Mouse (Mus musculus) gastrocnemius, postnatal 14 days (tissue): ENCODE data around the gene Rps6. TPM values are rescaled to one million over a fixed set of nuclear protein-coding genes. Genes with fewer than 3 reads are reported as not detected.
"Not testable (repeated sequence)": the region's sequence is repeated elsewhere in the genome, so short reads cannot be mapped to it uniquely, and the experiment has no call there.

Source experiments
- DNase-seq: peaks from one replicate; pipeline ENCODE4 v3.0.0; 2021; ENCODE audit warnings: mixed read lengths
- intact Hi-C: fragments of 180-260 bp; cut with DNase I; formaldehyde crosslinking; loops from one replicate; pipeline ENCODE4 v1.15.1; 2025; ENCODE audit warnings: low total_unique reads
- total RNA-seq, 2 experiments: library from RNA; stranded (reverse); gene quantifications; 2 replicates each; pipeline ENCODE4 v1.2.3; 2021

The Rps6 gene
- total RNA-seq, 2 experiments from 2014 or later, result 466 to 522 TPM

GRCm38 (mm10) chr4:86856304-86857112, 704 bp downstream of the Rps6 start:
- no peak for DNase-seq
- intact Hi-C loops, result no loop called here

- no peak for DNase-seq
- intact Hi-C loops, result no loop called here
Observed at GRCm38 (mm10) chr4:86852813-86853590, 4.2 kb downstream of the Rps6 start.

GRCm38 (mm10) chr4:86852018-86852417, 5.2 kb downstream of the Rps6 start:
- intact Hi-C loops, result no loop called here
- DNase-seq, result no peak

- intact Hi-C loops, result no loop called here
- no peak for DNase-seq
Observed at GRCm38 (mm10) chr4:86851331-86851730, 5.9 kb downstream of the Rps6 start.

- DNase-seq, result no peak
- intact Hi-C loops, result no loop called here
Observed at GRCm38 (mm10) chr4:86847246-86847645, 10.0 kb downstream of the Rps6 start.

GRCm38 (mm10) chr4:86845384-86845783, 11.8 kb downstream of the Rps6 start:
- intact Hi-C loops, result no loop called here
- DNase-seq, result peak; percentile 45

GRCm38 (mm10) chr4:86841141-86841540, 16.1 kb downstream of the Rps6 start:
- DNase-seq, intact Hi-C loops: not testable (repeated sequence)

- intact Hi-C loops, result no loop called here
- no peak for DNase-seq
Observed at GRCm38 (mm10) chr4:86831896-86832295, 25.3 kb downstream of the Rps6 start.

GRCm38 (mm10) chr4:86825143-86825542, 32.1 kb downstream of the Rps6 start:
- intact Hi-C loops, result no loop called here
- DNase-seq, result no peak

GRCm38 (mm10) chr4:86823169-86823568, 34.0 kb downstream of the Rps6 start:
- peak; percentile 40 for DNase-seq
- intact Hi-C loops, result no loop called here

GRCm38 (mm10) chr4:86814850-86815249, 42.4 kb downstream of the Rps6 start:
- intact Hi-C loops, result no loop called here
- DNase-seq, result no peak

GRCm38 (mm10) chr4:86810604-86811003, 46.6 kb downstream of the Rps6 start:
- DNase-seq, result no peak
- intact Hi-C loops, result no loop called here

Other genes with a start within 250 kb of the Rps6 start
- 1 to 10 TPM; 4.3 to 5.0 TPM for gene Haus6, start 245.4 kb downstream of the Rps6 start, total RNA-seq
- 10 to 100 TPM; 56.6 to 69.7 TPM for gene Plin2, start 187.4 kb downstream of the Rps6 start, total RNA-seq
- 10 to 100 TPM; 16.5 to 18.4 TPM for gene Dennd4c, start 108.9 kb downstream of the Rps6 start, total RNA-seq
- gene Acer2, start 17.0 kb upstream of the Rps6 start, total RNA-seq, result 1 to 10 TPM; 1.0 to 3.8 TPM